Mouse (Mus musculus) liver, embryonic 14 days (tissue): Measurements from ENCODE around the gene Ppm1f. TPM values are rescaled to one million over a fixed set of nuclear protein-coding genes. Genes with fewer than 3 reads are reported as not detected.

Experiments
- polyA plus RNA-seq: library from polyadenylated mRNA; depleted of rRNA; stranded (reverse); fragments of >200 nt; gene quantifications from 2 replicates; pipeline ENCODE4 v1.2.3, GENCODE M21; 2012; rRNA removed

Gene Ppm1f
- polyA plus RNA-seq, result 4.8 and 5.5 TPM in 2 replicates

GRCm38 (mm10) chr16:16896382-16897055 is at the start of gene Ppm1f:
Ppm1f (plus strand) TSS chr16:16896469.

GRCm38 (mm10) chr16:16863978-16864377 is 32.3 kb upstream of the Ppm1f start, which contains the start of gene Igll1:
Igll1 (minus strand) TSS chr16:16863985.

GRCm38 (mm10) chr16:16870617-16871331 is 25.5 kb upstream of the Ppm1f start, which contains the start of the genes Top3b and Vpreb1:
Top3b (plus strand) TSS chr16:16870736.
Vpreb1 (minus strand) TSS chr16:16870843.

Other genes starting within 250 kb of the Ppm1f start
- not detected in 2 replicates for gene Olfr19, start 220.1 kb upstream of the Ppm1f start, polyA plus RNA-seq
- gene Spag6l, start 67.0 kb upstream of the Ppm1f start, polyA plus RNA-seq, result 0.02 and 0.03 TPM in 2 replicates
- gene Igll1, start 32.5 kb upstream of the Ppm1f start, polyA plus RNA-seq, result 1.1 and 1.6 TPM in 2 replicates
- 24.8 and 28.3 TPM in 2 replicates for gene Top3b, start 25.7 kb upstream of the Ppm1f start, polyA plus RNA-seq
- gene Vpreb1, start 25.6 kb upstream of the Ppm1f start, polyA plus RNA-seq, result 1.2 and 1.3 TPM in 2 replicates
- 54.9 and 64.9 TPM in 2 replicates for gene Mapk1, start 86.9 kb downstream of the Ppm1f start, polyA plus RNA-seq
- 0.32 and 0.42 TPM in 2 replicates for gene Ypel1, start 173.2 kb downstream of the Ppm1f start, polyA plus RNA-seq
- gene Ppil2, start 214.8 kb downstream of the Ppm1f start, polyA plus RNA-seq, result 32.2 and 35.2 TPM in 2 replicates
- 23.3 and 23.4 TPM in 2 replicates for gene 2610318N02Rik, start 228.7 kb downstream of the Ppm1f start, polyA plus RNA-seq
- 23.8 and 24.0 TPM in 2 replicates for gene Sdf2l1, start 235.9 kb downstream of the Ppm1f start, polyA plus RNA-seq
- 8.4 and 9.2 TPM in 2 replicates for gene Ydjc, start 248.2 kb downstream of the Ppm1f start, polyA plus RNA-seq